ENCODE assay signal across 10 mouse cellular contexts in genomic region chr13:69988319-69988718, GRCm38 (mm10).
DNase-seq lines count a peak whose midpoint lies in the region; ATAC-seq and TF ChIP-seq lines count a peak whose summit lies in the region.
"Had no signal": no experiment of that assay in that cellular context is flagged by ENCODE, and none has a peak within 500 bp of the region (broad histone marks: within the 10 kb centered on the region; RNA-seq: fewer than 3 reads in every experiment).

No protein-coding gene starts in this region.

- DNase-seq in forebrain, embryonic 11.5 days (ENCODE audit: low spot score) = no peak
- DNase-seq in forebrain, embryonic 10.5 days (ENCODE audit: extremely low spot score, low spot score) = no peak
- no peak for DNase-seq in lung, adult 2 months
- peak; percentile 96 for DNase-seq in brain, embryonic 14.5 days (ENCODE audit: low read depth)
- DNase-seq in spleen, postnatal 14 days (ENCODE audit: low spot score in 2 of 2) = no peak
- DNase-seq in liver, embryonic 11.5 days (ENCODE audit: low spot score) = no peak
- DNase-seq: gastrocnemius, postnatal 36 days; thymus, adult 18-20 months had no signal

- TF ChIP-seq POLR2A in lung, adult 2 months (IDR thresholded peaks at IDR 0.05; ENCODE audit: borderline replicate concordance, extremely low read depth, low read depth, low read length) = no peak
- TF ChIP-seq POLR2A in brain, embryonic 14.5 days (IDR thresholded peaks at IDR 0.05; ENCODE audit: borderline replicate concordance, extremely low read depth, insufficient read depth, insufficient read length, poor library complexity, severe bottlenecking) = no peak

- no peak overlapping the region for H3K4me2 ChIP-seq in forebrain, embryonic 11.5 days (ENCODE audit: low read depth, low read length, severe bottlenecking)
- H3K4me2 ChIP-seq in lung, embryonic 15.5 days = no peak overlapping the region; the same call in 1 of the 2 replicates
- H3K4me2 ChIP-seq in intestine, embryonic 15.5 days (replicated peaks) = no peak overlapping the region
- no peak overlapping the region for H3K4me2 ChIP-seq in liver, embryonic 11.5 days

- peaks cover 12% of the 10 kb centered on the region; the same call in 1 of the 2 replicates for H3K4me1 ChIP-seq in forebrain, embryonic 11.5 days (replicated peaks; ENCODE audit: control insufficient read depth, insufficient read depth, low read length)
- peaks cover 39% of the 10 kb centered on the region for H3K4me1 ChIP-seq in forebrain, embryonic 10.5 days
- 0 out of 2 replicates have a peak, but pooled peaks cover 3% of the 10 kb centered on the region for H3K4me1 ChIP-seq in lung, embryonic 15.5 days
- H3K4me1 ChIP-seq in lung, adult 2 months (ENCODE audit: control insufficient read depth, insufficient read depth, low read length) = no peaks in the 10 kb centered on the region
- peaks cover 5% of the 10 kb centered on the region; the same call in 1 of the 2 replicates for H3K4me1 ChIP-seq in intestine, embryonic 15.5 days (replicated peaks)
- H3K4me1 ChIP-seq in liver, embryonic 11.5 days (replicated peaks; ENCODE audit: control insufficient read depth, insufficient read depth, low read length) = no peaks in the 10 kb centered on the region

- no peak for TF ChIP-seq CTCF in lung, adult 2 months (IDR thresholded peaks at IDR 0.05; ENCODE audit: insufficient read depth, low read length)
- TF ChIP-seq CTCF in brain, embryonic 14.5 days (IDR thresholded peaks at IDR 0.05; ENCODE audit: borderline replicate concordance, extremely low read depth, insufficient read depth, insufficient read length) = no peak

- no peaks in the 10 kb centered on the region for H3K9me3 ChIP-seq in forebrain, embryonic 11.5 days (ENCODE audit: control insufficient read depth, low read length)
- no peaks in the 10 kb centered on the region for H3K9me3 ChIP-seq in forebrain, embryonic 10.5 days
- no peaks in the 10 kb centered on the region for H3K9me3 ChIP-seq in lung, embryonic 15.5 days
- no peaks in the 10 kb centered on the region for H3K9me3 ChIP-seq in intestine, embryonic 15.5 days
- H3K9me3 ChIP-seq in liver, embryonic 11.5 days (ENCODE audit: control insufficient read depth, low read length) = no peaks in the 10 kb centered on the region

- ATAC-seq in forebrain, embryonic 11.5 days (replicated peaks; ENCODE audit: low FRiP score) = no peak
- ATAC-seq in lung, embryonic 15.5 days (ENCODE audit: borderline replicate concordance, extremely low read depth, low FRiP score, low TSS enrichment) = peak; percentile 85
- ATAC-seq in intestine, embryonic 15.5 days = peak; percentile 39; the same call in 1 of the 2 replicates
- ATAC-seq in liver, embryonic 11.5 days (replicated peaks; ENCODE audit: low FRiP score) = no peak

- 0 out of 2 replicates have a peak overlapping the region, but pooled peaks have one; percentile 6 for H3K9ac ChIP-seq in forebrain, embryonic 11.5 days (ENCODE audit: low read length)
- no peak overlapping the region for H3K9ac ChIP-seq in lung, embryonic 15.5 days
- H3K9ac ChIP-seq in intestine, embryonic 15.5 days = no peak overlapping the region
- H3K9ac ChIP-seq in liver, embryonic 11.5 days (ENCODE audit: low read depth, low read length) = no peak overlapping the region

- H3K27me3 ChIP-seq in forebrain, embryonic 11.5 days (ENCODE audit: control insufficient read depth, insufficient read depth, low read length) = no peaks in the 10 kb centered on the region
- H3K27me3 ChIP-seq in forebrain, embryonic 10.5 days (ENCODE audit: poor library complexity, severe bottlenecking) = peaks cover 6% of the 10 kb centered on the region; the same call in 1 of the 2 replicates
- H3K27me3 ChIP-seq in lung, embryonic 15.5 days = no peaks in the 10 kb centered on the region
- 0 out of 2 replicates have a peak, but pooled peaks cover 3% of the 10 kb centered on the region for H3K27me3 ChIP-seq in intestine, embryonic 15.5 days (replicated peaks)
- no peaks in the 10 kb centered on the region for H3K27me3 ChIP-seq in liver, embryonic 11.5 days (replicated peaks; ENCODE audit: control insufficient read depth, insufficient read depth, low read length)

- 52% methylated on average over 4 of the region's 4 CpGs for WGBS in forebrain, embryonic 11.5 days
- 74% methylated on average over 4 of the region's 4 CpGs for whole genome bisulfite sequencing in forebrain, embryonic 10.5 days
- 26% methylated on average over 4 of the region's 4 CpGs for WGBS in lung, embryonic 15.5 days
- 30% methylated on average over 4 of the region's 4 CpGs for WGBS in lung, adult 2 months
- 37% methylated on average over 4 of the region's 4 CpGs for WGBS in intestine, embryonic 15.5 days
- WGBS in liver, embryonic 11.5 days = 59% methylated on average over 4 of the region's 4 CpGs

- no peak overlapping the region for H3K27ac ChIP-seq in forebrain, embryonic 11.5 days (ENCODE audit: low read depth, low read length)
- no peak overlapping the region for H3K27ac ChIP-seq in forebrain, embryonic 10.5 days
- no peak overlapping the region for H3K27ac ChIP-seq in lung, embryonic 15.5 days
- H3K27ac ChIP-seq in intestine, embryonic 15.5 days = no peak overlapping the region
- no peak overlapping the region for H3K27ac ChIP-seq in liver, embryonic 11.5 days (ENCODE audit: low read depth, low read length)

- no peak overlapping the region for H3K4me3 ChIP-seq in forebrain, embryonic 11.5 days (ENCODE audit: low read depth, low read length)
- no peak overlapping the region for H3K4me3 ChIP-seq in forebrain, embryonic 10.5 days
- H3K4me3 ChIP-seq in lung, embryonic 15.5 days = no peak overlapping the region
- H3K4me3 ChIP-seq in lung, adult 2 months (replicated peaks; ENCODE audit: extremely low read depth, low read depth, low read length) = no peak overlapping the region
- no peak overlapping the region for H3K4me3 ChIP-seq in intestine, embryonic 15.5 days (replicated peaks)
- no peak overlapping the region for H3K4me3 ChIP-seq in liver, embryonic 11.5 days (ENCODE audit: low read depth, low read length)

- no peaks in the 10 kb centered on the region for H3K36me3 ChIP-seq in forebrain, embryonic 11.5 days (ENCODE audit: control insufficient read depth, insufficient read depth, low read length)
- H3K36me3 ChIP-seq in forebrain, embryonic 10.5 days (replicated peaks) = no peaks in the 10 kb centered on the region
- no peaks in the 10 kb centered on the region for H3K36me3 ChIP-seq in lung, embryonic 15.5 days
- H3K36me3 ChIP-seq in intestine, embryonic 15.5 days = no peaks in the 10 kb centered on the region
- H3K36me3 ChIP-seq in liver, embryonic 11.5 days (ENCODE audit: control insufficient read depth, insufficient read depth, low read length) = no peaks in the 10 kb centered on the region

Comparison
In these comparisons a context has a peak if more than half of its experiments do, and no peak if none do; other contexts are left out.
1. ATAC-seq: peak in lung, embryonic 15.5 days (single experiment) and intestine, embryonic 15.5 days (single experiment); none in forebrain, embryonic 11.5 days (single experiment) and liver, embryonic 11.5 days (single experiment).